Mouse (Mus musculus) mouse embryonic stem cell (cell line): ENCODE results near the gene Zbtb8b.
"Not testable (repeated sequence)": the region's sequence is repeated elsewhere in the genome, so short reads cannot be mapped to it uniquely, and the experiment has no call there.

Experiments
- in situ Hi-C, 2 experiments: fragments of 300-500 bp; cut with MboI; formaldehyde crosslinking; loops; 1 replicate in 1 of 2; 3 replicates in 1 of 2; pipeline ENCODE4 v1.14.3; 2019 to 2020; ENCODE audit warnings: low sequenced_read_pairs in 2 of 2, low pct_unique_long_range_greater_than_20kb in 1 of 2, mixed read lengths in 1 of 2; ENCODE audit not compliant: unreplicated experiment in 1 of 2

Gene Zbtb8b

GRCm38 (mm10) chr4:129447360-129447759 lies 6.7 kb upstream of the Zbtb8b start:
- in situ Hi-C loops: no loop called here

GRCm38 (mm10) chr4:129441145-129441544 lies 492 bp upstream of the Zbtb8b start:
- in situ Hi-C loops: no loop called here

GRCm38 (mm10) chr4:129418321-129418720 lies 22.3 kb downstream of the Zbtb8b start:
- in situ Hi-C loops: no loop called here

GRCm38 (mm10) chr4:129416478-129416877 lies 24.2 kb downstream of the Zbtb8b start:
- in situ Hi-C loops: no loop called here

- in situ Hi-C loops: no loop called here
These were observed 24.8 kb downstream of the Zbtb8b start for GRCm38 (mm10) chr4:129415892-129416291.

GRCm38 (mm10) chr4:129410991-129411390 lies 29.7 kb downstream of the Zbtb8b start:
- in situ Hi-C loops: no loop called here

- in situ Hi-C loops: not testable (repeated sequence)
These were observed 30.1 kb downstream of the Zbtb8b start for GRCm38 (mm10) chr4:129410532-129410931.

- in situ Hi-C loops: no loop called here
These were observed 34.2 kb downstream of the Zbtb8b start for GRCm38 (mm10) chr4:129406447-129406846.

GRCm38 (mm10) chr4:129399813-129400212 lies 40.8 kb downstream of the Zbtb8b start:
- in situ Hi-C loops: no loop called here

GRCm38 (mm10) chr4:129396960-129397359 lies 43.7 kb downstream of the Zbtb8b start:
- in situ Hi-C loops: no loop called here

GRCm38 (mm10) chr4:129394089-129394870 lies 46.4 kb downstream of the Zbtb8b start:
- in situ Hi-C loops: no loop called here

GRCm38 (mm10) chr4:129390936-129391557 lies 49.6 kb downstream of the Zbtb8b start:
- in situ Hi-C loops: no loop called here

GRCm38 (mm10) chr4:129390216-129390743 lies 50.4 kb downstream of the Zbtb8b start:
- in situ Hi-C loops: no loop called here

- in situ Hi-C loops: no loop called here
These were observed 52.2 kb downstream of the Zbtb8b start for GRCm38 (mm10) chr4:129388404-129388803.

- in situ Hi-C loops: no loop called here
These were observed 53.7 kb downstream of the Zbtb8b start for GRCm38 (mm10) chr4:129386989-129387388.

- in situ Hi-C loops: no loop called here
These were observed 54.2 kb downstream of the Zbtb8b start for GRCm38 (mm10) chr4:129386269-129386946.

GRCm38 (mm10) chr4:129385685-129386084 lies 55.0 kb downstream of the Zbtb8b start:
- in situ Hi-C loops: no loop called here

- in situ Hi-C loops: no loop called here
These were observed 56.2 kb downstream of the Zbtb8b start for GRCm38 (mm10) chr4:129384440-129384839.

GRCm38 (mm10) chr4:129383586-129383985 lies 57.1 kb downstream of the Zbtb8b start:
- in situ Hi-C loops: no loop called here
